Mouse (Mus musculus) testis, adult 2 months (tissue): Measurements from ENCODE around the gene Ildr2.

Experiments
- CTCF ChIP-seq: fragments of 200-500 bp; IDR thresholded peaks from 2 replicates; pipeline ENCODE4 v1.5.1; 2012; ENCODE audit warnings: low read depth, mild to moderate bottlenecking, inconsistent platforms, low read length, moderate library complexity; ENCODE audit not compliant: control insufficient read depth, insufficient read depth, insufficient replicate concordance
- POLR2A ChIP-seq: fragments of 200-500 bp; IDR thresholded peaks from 2 replicates; pipeline ENCODE4 v1.6.1; 2012; ENCODE audit warnings: low read depth, mild to moderate bottlenecking, inconsistent platforms, low read length, moderate library complexity; ENCODE audit not compliant: control insufficient read depth

DNA sequence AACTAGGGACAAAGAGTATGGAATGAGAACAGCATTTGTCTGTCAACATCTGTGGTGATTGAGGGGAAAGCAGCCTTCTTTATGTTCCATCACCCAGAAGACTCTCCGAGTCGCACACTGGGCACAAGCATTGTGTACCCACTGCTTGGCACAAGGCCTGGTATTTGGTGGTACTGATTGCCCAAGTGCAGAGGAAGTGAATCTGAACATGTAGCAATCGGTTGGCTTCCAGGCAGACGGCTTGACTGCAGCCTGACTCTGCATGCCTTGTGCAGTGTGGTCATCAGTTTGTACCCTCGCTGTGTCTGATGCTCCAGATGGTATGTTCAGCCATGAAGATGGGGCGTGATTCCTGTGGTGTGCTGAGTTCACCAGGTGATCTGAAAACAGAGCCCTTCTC is 85.2 kb downstream of the Ildr2 start:
- TF ChIP-seq POLR2A (no peak), CTCF (no peak)
